Mouse (Mus musculus) 3134 (cell line): ENCODE measurements at regions not wholly inside any gene's neighbourhood (a gene's known extent, or its start where the extent isn't known, plus 50 kb on each side); places are given as distances from the start of the nearest gene placed in this dataset.

Source experiments
- DNase-seq: peaks from one replicate; pipeline ENCODE4 v3.0.0-alpha.2; 2011; ENCODE audit warnings: low spot score; ENCODE audit not compliant: insufficient read length; ENCODE audit errors: extremely low read depth

GRCm38 (mm10) chr15:94219907-94220306 lies 245.3 kb downstream of the Adamts20 start:
- no peak for DNase-seq

- no peak for DNase-seq
Observed at GRCm38 (mm10) chr15:94216703-94217102, 248.5 kb downstream of the Adamts20 start.

GRCm38 (mm10) chr15:94214440-94214839 lies 250.8 kb downstream of the Adamts20 start:
- DNase-seq = no peak

DNA sequence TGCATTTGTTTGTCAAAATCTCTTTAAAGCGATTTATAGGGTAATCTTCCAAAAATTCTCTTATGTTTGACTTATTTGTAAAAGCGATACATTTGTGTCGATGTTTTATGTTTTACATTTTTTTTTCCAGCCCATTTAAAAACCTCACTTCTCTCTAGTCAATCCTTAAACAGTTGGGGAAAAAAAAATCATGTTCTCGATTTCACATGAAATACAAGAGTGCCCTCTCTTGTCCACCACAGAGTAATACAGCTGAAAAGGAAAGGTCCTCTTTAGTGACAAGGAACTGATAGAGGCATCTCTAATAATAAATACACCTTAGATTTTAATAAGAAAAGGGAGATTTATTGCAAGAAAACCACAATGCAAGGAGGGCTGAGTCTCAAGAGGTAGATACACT lies 251.8 kb downstream of the Adamts20 start:
- DNase-seq = no peak

DNA sequence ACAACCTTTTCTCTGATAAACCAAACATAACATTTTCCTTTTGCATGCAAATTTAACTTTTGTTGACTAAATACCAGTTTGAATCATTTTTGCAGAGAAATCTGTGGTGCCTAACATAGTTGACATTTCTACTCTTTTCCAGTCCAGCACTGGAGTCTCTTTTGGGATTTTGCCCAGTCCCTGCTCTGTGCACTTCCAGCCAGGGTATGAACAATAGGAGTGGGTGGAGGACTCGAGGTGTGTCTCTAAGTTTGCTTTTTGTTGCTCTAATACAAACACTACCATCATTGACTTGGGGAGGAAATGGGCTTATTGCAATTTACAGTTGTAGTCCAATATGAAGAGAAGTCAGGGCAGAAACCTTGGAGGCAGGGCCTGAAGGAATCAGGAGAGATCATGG lies 256.7 kb downstream of the Adamts20 start:
- no peak for DNase-seq

DNA sequence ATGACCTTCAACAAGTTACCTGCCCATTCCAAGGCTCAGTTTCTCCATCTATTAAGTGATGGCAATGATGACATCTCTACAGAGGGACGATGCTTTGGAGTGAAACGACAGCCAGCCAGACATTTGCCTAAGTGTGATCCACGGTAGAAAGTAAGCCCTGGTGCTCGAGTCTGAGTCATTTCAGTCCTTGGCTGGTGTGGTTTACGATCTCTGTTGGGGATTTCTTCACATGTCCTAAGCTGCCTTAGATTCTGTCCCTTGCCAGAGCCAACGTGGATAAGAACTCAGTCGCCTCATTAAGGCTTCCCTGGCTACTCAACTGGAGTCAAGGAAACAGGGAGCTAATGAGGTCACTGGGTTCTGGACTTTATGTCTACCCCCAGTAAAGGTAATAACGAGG lies 258.8 kb downstream of the Adamts20 start:
- DNase-seq = no peak

DNA sequence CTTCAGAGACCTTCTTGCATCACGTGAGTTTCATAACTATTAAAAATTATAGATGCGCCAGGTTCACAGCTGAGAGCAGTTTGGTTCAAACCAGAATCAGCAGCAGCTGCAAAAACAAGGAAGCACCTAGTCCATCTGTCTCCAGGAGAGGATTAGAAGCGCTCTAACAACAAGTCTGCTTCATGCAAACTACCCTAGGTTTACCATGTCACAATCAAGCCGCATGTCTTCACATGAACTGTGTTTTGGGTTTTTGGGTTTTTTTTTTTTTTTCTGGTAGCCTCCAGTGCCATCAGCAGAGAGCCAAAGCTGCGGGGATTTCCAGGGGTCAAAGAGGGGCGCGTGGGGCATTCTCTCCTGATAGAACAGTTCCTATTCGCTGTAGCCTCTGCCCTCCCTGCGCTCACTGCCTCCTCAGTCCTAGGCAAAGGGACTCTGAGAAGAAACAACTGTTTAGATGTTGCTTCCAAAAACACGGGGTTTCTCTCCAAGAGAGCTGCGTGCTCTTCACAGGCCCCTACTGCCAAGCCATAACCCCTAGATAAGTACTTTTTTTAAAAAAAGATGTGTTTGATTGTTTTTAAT lies 259.8 kb downstream of the Adamts20 start:
- no peak for DNase-seq

DNA sequence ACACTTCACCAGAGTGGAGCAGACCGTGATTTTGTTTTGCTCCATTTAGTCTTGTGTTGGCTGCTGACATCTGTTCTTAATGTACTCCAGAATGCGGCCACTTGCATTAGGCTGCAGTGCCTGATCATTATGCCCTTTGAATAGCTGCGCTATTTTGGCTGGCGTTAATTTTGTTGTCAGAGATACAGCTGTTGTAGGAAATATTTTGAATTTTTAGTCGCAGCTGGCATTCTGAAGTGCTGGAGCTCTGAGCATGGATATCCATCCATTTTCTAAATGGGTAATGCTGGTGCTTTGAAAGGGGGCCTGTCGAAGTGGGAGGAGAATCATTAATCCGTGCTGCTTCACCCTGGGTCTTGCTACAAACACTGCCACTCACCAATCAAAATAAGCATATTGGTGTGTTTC lies 275.1 kb downstream of the Adamts20 start:
- DNase-seq = no peak

- no peak for DNase-seq
Observed at GRCm38 (mm10) chr15:94187588-94187987, 277.6 kb downstream of the Adamts20 start.

DNA sequence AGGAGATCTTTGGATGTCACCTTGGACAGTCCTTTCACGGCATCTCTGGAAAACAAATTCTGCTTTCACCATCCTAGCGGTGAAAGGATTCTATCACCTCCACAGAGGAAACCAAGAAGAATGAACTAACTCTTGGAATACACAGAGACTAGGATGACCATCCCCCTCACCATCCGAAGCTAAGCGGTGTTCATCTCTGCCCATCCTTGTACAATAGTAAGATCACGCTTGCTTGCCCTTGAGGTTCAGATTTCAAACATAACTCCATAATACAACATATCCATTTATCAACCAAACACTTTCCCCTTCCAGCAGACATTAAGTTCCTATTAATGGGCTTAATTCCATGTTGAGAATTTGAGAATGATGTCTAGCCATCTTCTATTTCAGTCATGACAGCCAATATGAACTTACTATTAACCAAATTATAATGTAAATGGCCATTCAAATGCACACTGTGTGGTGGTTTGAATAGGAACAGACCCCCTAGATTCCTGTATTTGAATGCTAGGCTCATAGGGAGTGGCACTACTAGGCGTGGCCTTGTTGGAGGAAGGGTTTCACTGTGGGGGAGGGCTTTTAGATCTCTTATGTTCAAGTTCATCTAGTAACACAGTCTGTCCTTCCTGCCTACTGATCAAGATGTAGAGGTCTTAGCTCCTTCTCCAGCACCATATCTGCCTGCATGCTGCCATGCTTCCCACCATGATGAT lies 281.4 kb downstream of the Adamts20 start:
- no peak for DNase-seq

GRCm38 (mm10) chr15:94174083-94174482 lies 291.1 kb downstream of the Adamts20 start:
- DNase-seq = no peak

DNA sequence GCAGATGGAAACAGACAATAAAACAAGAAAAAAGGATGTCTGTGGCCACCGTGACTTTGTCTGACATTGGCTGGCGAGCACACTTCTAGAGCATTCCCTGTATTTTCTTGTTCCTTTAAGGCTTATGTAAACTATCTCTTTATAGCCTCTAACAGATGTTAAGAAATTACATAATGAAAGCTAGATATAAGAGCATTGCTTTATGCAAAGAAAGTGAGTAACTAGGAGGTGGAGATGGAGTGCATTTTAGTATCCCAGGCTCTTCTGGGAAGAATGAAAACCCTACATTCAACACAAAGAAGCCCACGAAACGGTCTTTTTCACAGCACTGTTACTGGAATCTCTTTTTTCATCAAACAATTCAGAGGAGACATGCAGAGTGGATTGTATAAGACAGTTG lies 304.4 kb downstream of the Adamts20 start:
- DNase-seq = no peak

- DNase-seq = no peak
Observed at GRCm38 (mm10) chr15:94139534-94139958, 325.7 kb downstream of the Adamts20 start.

GRCm38 (mm10) chr15:94137159-94137952 lies 327.9 kb downstream of the Adamts20 start:
- no peak for DNase-seq

GRCm38 (mm10) chr15:94112801-94113200 lies 352.4 kb downstream of the Adamts20 start:
- no peak for DNase-seq

GRCm38 (mm10) chr15:94107186-94107716 lies 358.0 kb downstream of the Adamts20 start:
- no peak for DNase-seq

DNA sequence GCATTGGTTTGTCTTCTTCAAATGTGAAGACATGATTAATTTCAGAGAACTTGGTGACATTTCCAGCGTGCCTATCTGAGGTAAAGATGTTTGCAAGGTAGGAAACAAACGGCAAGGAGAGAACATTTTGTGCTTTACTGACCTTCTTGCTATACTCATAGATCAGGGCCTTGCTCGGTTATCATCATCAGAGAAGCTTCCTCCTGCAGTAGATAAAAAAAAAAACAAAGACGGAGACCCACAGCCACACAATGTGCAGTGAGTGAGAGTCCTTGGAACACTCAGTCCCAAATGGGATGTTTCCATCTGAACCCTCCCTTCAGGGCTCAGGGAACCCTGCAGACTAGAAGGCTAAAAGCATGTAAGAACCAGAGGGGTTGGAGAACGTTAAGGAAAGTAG lies 374.6 kb downstream of the Adamts20 start:
- no peak for DNase-seq

GRCm38 (mm10) chr15:94089856-94090255 lies 375.4 kb downstream of the Adamts20 start:
- no peak for DNase-seq

DNA sequence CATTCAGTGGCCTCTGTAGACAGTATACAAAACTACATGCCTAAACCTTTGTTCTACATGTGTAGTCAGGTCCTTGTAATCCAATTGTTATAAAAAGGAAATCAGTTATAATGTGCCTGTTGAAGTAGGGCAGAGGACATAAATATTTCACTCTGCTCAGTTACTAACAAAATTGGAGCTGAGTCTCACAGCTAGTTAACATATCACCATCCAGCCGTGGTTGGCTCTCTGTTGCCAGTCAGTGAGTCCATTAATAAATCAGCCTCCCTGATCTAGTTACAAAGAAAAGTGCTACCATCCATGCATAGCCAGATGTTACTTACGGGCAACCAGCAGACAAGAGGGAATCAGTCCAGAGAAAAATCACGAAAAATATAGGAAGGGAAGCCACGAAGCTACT lies 382.8 kb downstream of the Adamts20 start:
- DNase-seq = no peak

GRCm38 (mm10) chr15:94077056-94077455 lies 388.2 kb downstream of the Adamts20 start:
- no peak for DNase-seq

- no peak for DNase-seq
Observed at GRCm38 (mm10) chr15:94074161-94074950, 390.9 kb downstream of the Adamts20 start.
